Mouse (Mus musculus) gastrocnemius, postnatal 14 days (tissue): ENCODE measurements around the gene Ly6g6c. TPM values are rescaled to one million over a fixed set of nuclear protein-coding genes. Genes with fewer than 3 reads are reported as not detected.

Experiments
- DNase-seq: peaks from one replicate; pipeline ENCODE4 v3.0.0; 2021; ENCODE audit warnings: mixed read lengths
- intact Hi-C: fragments of 180-260 bp; cut with DNase I; formaldehyde crosslinking; loops from one replicate; pipeline ENCODE4 v1.15.1; 2025; ENCODE audit warnings: low total_unique reads
- long read RNA-seq, 2 experiments: library from polyadenylated mRNA; stranded (forward); transcript quantifications; one replicate each; pipeline ENCODE4 v2.0.0; 2021
- total RNA-seq, 2 experiments: library from RNA; stranded (reverse); gene quantifications; 2 replicates each; pipeline ENCODE4 v1.2.3; 2021

The Ly6g6c gene
- total RNA-seq = not detected
- long read RNA-seq, experiment 1 = 0 reads
- long read RNA-seq, experiment 2 = 0 reads

GRCm38 (mm10) chr17:35064951-35065947 lies at the start of gene Ly6g6c:
Gene Ly6g6c (plus strand): TSS chr17:35065388.
- peak; percentile 51 for DNase-seq
- intact Hi-C loops = no loop called here

- intact Hi-C loops = loop anchor here (5.0 kb wide), 1 partner anchor 86 kb away; no protein-coding TSS in a partner anchor
- peak; percentile 40 for DNase-seq
These were observed 48.8 kb upstream of the Ly6g6c start, which contains the start of gene Vwa7 for GRCm38 (mm10) chr17:35016376-35016775. Gene Vwa7 (plus strand): TSS chr17:35016579.

DNA sequence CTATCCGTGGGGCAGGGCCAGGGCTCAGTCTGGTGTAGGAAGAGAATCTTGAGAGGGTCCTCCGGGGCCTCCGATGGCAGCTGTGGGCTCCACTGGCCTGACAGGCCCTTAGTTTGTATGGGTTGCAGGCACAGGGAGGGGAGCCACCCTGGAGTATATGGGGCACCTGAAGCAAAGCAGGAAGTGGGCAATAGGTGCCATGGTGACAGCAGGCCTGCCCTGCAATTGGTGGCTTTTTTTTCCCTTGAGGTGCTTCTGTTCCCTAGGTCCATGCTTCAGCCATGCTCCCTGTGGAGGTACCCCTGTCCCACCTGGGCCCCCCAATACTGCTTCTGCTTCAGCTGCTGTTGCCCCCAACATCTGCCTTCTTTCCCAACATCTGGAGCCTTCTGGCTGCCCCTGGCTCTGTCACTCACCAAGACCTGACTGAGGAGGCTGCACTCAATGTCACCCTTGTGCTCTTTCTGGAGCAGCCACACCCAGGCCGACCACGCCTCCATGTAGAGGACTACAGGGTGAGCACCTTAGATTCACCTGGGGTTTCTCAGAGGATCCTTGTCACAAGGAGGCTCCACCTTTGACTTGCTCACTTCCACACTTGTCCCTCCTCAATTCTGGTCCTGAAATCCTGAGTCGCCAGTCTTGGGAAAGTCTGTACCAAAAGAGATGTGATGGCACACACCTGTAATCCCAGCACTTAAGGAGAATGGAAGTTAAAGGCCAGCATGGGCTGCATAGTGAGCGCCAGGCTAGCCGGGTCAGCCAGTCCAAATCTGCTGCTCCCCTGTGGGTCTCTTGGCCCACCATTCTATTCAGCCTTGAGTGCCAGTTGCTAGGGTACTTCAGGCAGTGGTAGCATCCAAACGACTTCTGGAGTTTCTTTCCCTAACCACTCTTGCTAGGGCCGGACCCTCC lies 48.1 kb upstream of the Ly6g6c start:
- DNase-seq = no peak
- intact Hi-C loops = loop anchor here (5.0 kb wide), 1 partner anchor 85 kb away; no protein-coding TSS in a partner anchor

DNA sequence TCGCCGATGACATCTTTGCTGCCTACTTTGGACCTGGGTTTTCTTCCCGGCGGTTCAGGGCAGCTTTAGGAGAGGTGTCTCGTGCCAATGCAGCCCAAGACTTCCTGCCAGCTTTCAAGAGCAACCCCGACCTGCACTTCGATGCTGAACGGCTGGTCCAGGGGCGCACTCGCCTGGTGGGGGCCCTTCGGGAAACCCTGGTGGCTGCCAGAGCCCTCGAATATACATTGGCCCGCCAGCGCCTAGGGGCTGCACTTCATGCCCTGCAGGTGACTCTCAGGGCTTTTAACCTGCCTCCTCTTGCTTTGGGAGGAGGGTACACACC lies 47.5 kb upstream of the Ly6g6c start:
- intact Hi-C loops = loop anchor here (5.0 kb wide), 1 partner anchor 85 kb away; no protein-coding TSS in a partner anchor
- no peak for DNase-seq

GRCm38 (mm10) chr17:35018171-35018570 lies 47.0 kb upstream of the Ly6g6c start:
- no peak for DNase-seq
- intact Hi-C loops = loop anchor here (5.0 kb wide), 1 partner anchor 84 kb away; no protein-coding TSS in a partner anchor

- no peak for DNase-seq
- intact Hi-C loops = loop anchor here (2.0 to 5.0 kb wide), 2 partner anchors 39 to 82 kb away; partner anchors contain the start of gene Ddah2
These were observed 45.3 kb upstream of the Ly6g6c start for GRCm38 (mm10) chr17:35019894-35020293.

DNA sequence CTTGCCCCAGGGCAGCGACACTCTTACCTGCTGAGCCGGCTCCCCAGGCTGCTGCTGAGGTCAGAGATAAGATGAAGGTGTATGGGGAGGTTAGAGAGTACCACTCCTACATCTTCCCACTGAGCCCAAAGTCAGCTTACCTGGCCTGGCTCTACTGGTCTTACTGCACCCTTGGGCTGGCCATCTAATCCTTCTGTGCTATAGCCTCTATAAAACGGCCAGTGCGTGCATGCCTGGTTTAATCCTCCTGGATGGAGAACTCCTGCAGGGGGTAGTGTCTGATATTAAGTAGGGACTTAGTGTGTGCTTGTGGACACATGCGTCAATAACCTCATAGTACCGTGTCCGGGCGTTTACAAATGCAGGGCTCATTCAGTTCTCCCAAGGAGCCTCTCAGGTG lies 44.6 kb upstream of the Ly6g6c start:
- intact Hi-C loops = loop anchor here (2.0 kb wide), 1 partner anchor 38 kb away; the partner anchor contains the start of gene Ddah2

GRCm38 (mm10) chr17:35021163-35021808 lies 43.9 kb upstream of the Ly6g6c start:
- intact Hi-C loops = loop anchor here (2.0 kb wide), 1 partner anchor 38 kb away; the partner anchor contains the start of gene Ddah2

More for the DNA sequence above, 44.6 kb upstream of the Ly6g6c start:
- no peak for DNase-seq

GRCm38 (mm10) chr17:35021842-35022477 lies 43.2 kb upstream of the Ly6g6c start:
- DNase-seq = no peak
- intact Hi-C loops = loop anchor here (2.0 kb wide), 1 partner anchor 37 kb away; the partner anchor contains the start of gene Ddah2

More at GRCm38 (mm10) chr17:35021163-35021808, 43.9 kb upstream of the Ly6g6c start:
- peak; percentile 89 for DNase-seq

GRCm38 (mm10) chr17:35022541-35023060 lies 42.6 kb upstream of the Ly6g6c start:
- no peak for DNase-seq
- intact Hi-C loops = no loop called here

GRCm38 (mm10) chr17:35023221-35023620 lies 42.0 kb upstream of the Ly6g6c start:
- DNase-seq = no peak
- intact Hi-C loops = no loop called here

DNA sequence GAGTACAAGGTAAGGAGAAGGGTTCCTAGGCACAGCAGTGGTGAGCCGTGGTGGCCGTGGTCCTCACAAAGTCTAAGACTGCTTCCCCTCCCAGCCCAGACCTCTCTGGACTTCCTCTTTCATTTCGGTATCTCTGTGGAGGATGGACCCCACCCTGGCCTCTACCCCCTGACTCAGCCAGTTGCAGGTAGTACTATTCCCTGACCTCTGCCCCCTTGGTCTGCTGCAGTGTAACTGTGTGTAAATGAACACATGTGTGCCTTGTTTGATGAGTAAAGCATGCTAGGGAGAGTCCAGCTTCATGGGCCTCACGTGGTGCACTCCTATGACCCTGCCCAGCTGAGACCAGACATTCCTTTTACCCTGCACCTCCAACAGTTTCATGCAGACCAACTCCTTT lies 41.4 kb upstream of the Ly6g6c start:
- DNase-seq = no peak
- intact Hi-C loops = no loop called here

DNA sequence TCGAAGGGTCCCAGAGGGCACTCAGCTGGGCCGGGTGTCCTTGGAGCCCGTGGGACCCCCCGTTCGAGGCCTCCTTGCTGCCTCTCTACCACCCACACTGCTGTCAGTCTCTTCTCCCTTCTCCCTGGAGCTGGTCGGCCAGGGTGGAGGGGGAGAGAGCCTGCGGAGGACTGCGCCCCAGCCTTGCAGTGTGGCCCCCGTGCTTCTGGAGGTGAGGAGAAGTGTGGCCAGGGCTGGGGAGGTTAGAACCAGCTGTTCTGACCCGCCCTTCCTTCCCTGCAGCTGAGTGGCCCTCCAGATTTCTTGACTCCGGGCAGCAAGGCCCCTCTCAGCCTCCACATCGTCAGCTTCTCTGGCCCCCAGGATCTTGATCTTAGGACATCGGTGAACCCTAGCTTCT lies 40.9 kb upstream of the Ly6g6c start:
- no peak for DNase-seq
- intact Hi-C loops = no loop called here

GRCm38 (mm10) chr17:35024691-35025488 lies 40.3 kb upstream of the Ly6g6c start:
- intact Hi-C loops = no loop called here
- DNase-seq = no peak

DNA sequence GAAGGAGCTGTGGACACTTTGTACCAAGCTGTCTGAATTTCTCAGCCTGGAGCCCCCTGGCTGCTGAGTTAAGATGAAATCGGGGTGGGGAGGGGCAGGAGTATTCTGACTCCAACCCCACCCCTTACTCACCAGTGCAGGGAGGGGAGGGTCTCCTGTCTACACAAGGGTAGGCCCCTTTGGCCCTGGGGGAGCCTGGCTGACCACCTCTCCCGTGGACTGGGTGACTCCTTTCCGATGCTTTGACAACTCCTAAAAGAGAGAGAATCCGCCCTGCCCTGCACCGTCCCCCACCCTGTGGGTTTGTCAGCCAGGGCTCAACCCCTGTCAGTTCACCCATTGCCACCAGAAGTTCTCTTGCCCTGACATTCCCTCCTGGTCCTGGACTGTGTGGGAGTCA lies 39.0 kb upstream of the Ly6g6c start:
- DNase-seq = no peak
- intact Hi-C loops = no loop called here

DNA sequence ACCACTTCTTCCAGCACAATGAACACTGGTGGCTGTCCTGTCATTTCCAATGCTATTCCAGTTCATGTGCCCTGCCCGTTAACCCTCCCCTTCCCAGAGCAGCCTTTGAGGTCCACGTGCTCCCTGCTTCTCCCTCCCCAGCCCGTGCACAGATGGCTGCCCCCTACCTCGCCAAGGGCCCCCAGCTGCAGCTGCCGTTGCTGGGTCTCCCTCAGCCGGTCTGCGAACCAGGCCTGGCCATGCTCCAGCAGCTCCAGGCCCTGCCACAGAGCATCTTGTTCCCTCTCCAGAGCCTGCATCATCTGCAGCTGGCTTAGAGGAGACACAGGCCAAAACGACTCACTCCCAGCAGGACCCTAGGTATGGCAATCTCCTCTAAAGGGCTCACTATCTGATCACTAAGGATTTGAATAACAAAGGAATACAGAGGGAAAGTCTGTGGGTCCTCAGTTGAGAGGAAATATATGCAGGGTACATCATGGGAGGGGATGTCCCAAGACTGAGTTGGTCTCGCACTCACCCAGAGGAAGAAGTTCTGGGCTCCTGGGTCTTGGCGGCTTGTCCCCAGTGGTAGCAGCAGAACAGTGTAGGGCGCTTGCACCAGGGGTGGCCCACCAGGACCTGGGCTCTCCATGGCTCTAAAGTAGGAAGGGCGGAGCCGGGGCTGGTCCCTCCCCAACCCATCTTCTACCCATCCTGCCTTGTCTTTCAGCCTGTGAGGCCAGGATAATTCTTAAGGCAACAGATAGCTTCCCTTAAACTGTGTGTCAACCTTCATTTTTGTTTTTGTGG lies 37.7 kb upstream of the Ly6g6c start, which contains the start of gene Sapcd1:
Sapcd1 (minus strand) TSS at position 740 of the 792 bp plus-strand sequence.
- intact Hi-C loops = no loop called here
- peak; percentile 84 for DNase-seq

GRCm38 (mm10) chr17:35028315-35028714 lies 36.9 kb upstream of the Ly6g6c start:
- intact Hi-C loops = no loop called here
- DNase-seq = no peak
